Comparison of ENCODE assay signal across 9 mouse cellular contexts in genomic region chr4:149696189-149696971, GRCm38 (mm10). TPM values are rescaled to one million over a fixed set of nuclear protein-coding genes. Genes with fewer than 3 reads are reported as not detected.
A peak's percentile ranks its signal among the peaks of the same experiment; 100 is the strongest.
DNase-seq lines count a peak whose midpoint lies in the region; ATAC-seq and TF ChIP-seq lines count a peak whose summit lies in the region.
"Had no signal": no experiment of that assay in that cellular context is flagged by ENCODE, and none has a peak within 500 bp of the region (broad histone marks: within the 10 kb centered on the region; RNA-seq: fewer than 3 reads in every experiment).

No protein-coding gene starts in this region.

- no peak overlapping the region for H3K27ac ChIP-seq in heart, embryonic 14.5 days (replicated peaks in 1 of 2; ENCODE audit: control insufficient read depth in 1 of 2, insufficient read depth in 1 of 2, low read depth in 2 of 2, low read length in 2 of 2)
- no peak overlapping the region for H3K27ac ChIP-seq in kidney, embryonic 16.5 days (ENCODE audit: low read length)
- peak overlapping the region; percentile 96 for H3K27ac ChIP-seq in macrophage
- H3K27ac ChIP-seq: midbrain, embryonic 12.5 days had no signal

- 23% methylated on average over 16 of the region's 16 CpGs for WGBS in heart, embryonic 14.5 days
- WGBS in kidney, embryonic 16.5 days, result 35% methylated on average over 16 of the region's 16 CpGs
- WGBS in macrophage (ENCODE audit: missing documents), result 3% methylated on average over 16 of the region's 16 CpGs

- peaks cover 18% of the 10 kb centered on the region for H3K27me3 ChIP-seq in heart, embryonic 14.5 days (ENCODE audit: control insufficient read depth, insufficient read depth, low read length)
- no peaks in the 10 kb centered on the region for H3K27me3 ChIP-seq in kidney, embryonic 16.5 days (ENCODE audit: insufficient read depth, low read length)

- H3K4me3 ChIP-seq in heart, embryonic 14.5 days (ENCODE audit: control insufficient read depth in 1 of 2, insufficient read depth in 1 of 2, low read depth in 1 of 2, low read length in 2 of 2), result no peak overlapping the region
- H3K4me3 ChIP-seq in kidney, embryonic 16.5 days (ENCODE audit: low read length), result no peak overlapping the region
- H3K4me3 ChIP-seq in macrophage (ENCODE audit: inconsistent target), result peak overlapping the region; percentile 72
- H3K4me3 ChIP-seq: midbrain, embryonic 12.5 days had no signal

- ATAC-seq in heart, embryonic 14.5 days (ENCODE audit: insufficient number of reproducible peaks, insufficient read depth, low FRiP score, low read depth), result no peak
- ATAC-seq in kidney, embryonic 16.5 days (ENCODE audit: low FRiP score, low TSS enrichment), result peak; percentile 58

- 0 out of 2 replicates have a peak, but pooled peaks have one; percentile 6 for TF ChIP-seq CTCF in brain, embryonic 14.5 days (IDR thresholded peaks at IDR 0.05; ENCODE audit: borderline replicate concordance, extremely low read depth, insufficient read depth, insufficient read length)

- peak overlapping the region; percentile 26 for H3K4me2 ChIP-seq in heart, embryonic 14.5 days (ENCODE audit: low read length)
- H3K4me2 ChIP-seq in kidney, embryonic 16.5 days (replicated peaks; ENCODE audit: low read depth, low read length), result no peak overlapping the region
- H3K4me2 ChIP-seq: midbrain, embryonic 12.5 days had no signal

- H3K36me3 ChIP-seq in heart, embryonic 14.5 days (ENCODE audit: control insufficient read depth, insufficient read depth, low read length), result no peaks in the 10 kb centered on the region
- no peaks in the 10 kb centered on the region for H3K36me3 ChIP-seq in kidney, embryonic 16.5 days (ENCODE audit: insufficient read depth, low read length)
- H3K36me3 ChIP-seq in macrophage (ENCODE audit: inconsistent target), result peaks cover 19% of the 10 kb centered on the region; the same call in 1 of the 2 replicates
- H3K36me3 ChIP-seq: midbrain, embryonic 12.5 days had no signal

- TF ChIP-seq POLR2A in brain, embryonic 14.5 days (IDR thresholded peaks at IDR 0.05; ENCODE audit: borderline replicate concordance, extremely low read depth, insufficient read depth, insufficient read length, poor library complexity, severe bottlenecking), result no peak

- H3K79me2 ChIP-seq in macrophage (ENCODE audit: inconsistent target), result peaks cover 98% of the 10 kb centered on the region

- DNase-seq in heart, adult 8-10 months (ENCODE audit: low spot score), result no peak
- peak; percentile 15 for DNase-seq in brain, embryonic 14.5 days (ENCODE audit: low read depth)
- peak; percentile 55 for DNase-seq in yolk sac, embryonic 10.5 days (ENCODE audit: low spot score)
- no peak for DNase-seq in cerebellum, postnatal 25 days
- DNase-seq in left cerebral cortex, adult 18-20 months (ENCODE audit: low spot score in 2 of 2), result no peak

- 0 out of 2 replicates have a peak overlapping the region, but pooled peaks have one; percentile 0 for H3K9ac ChIP-seq in heart, embryonic 14.5 days (ENCODE audit: low read length)
- no peak overlapping the region for H3K9ac ChIP-seq in kidney, embryonic 16.5 days (replicated peaks; ENCODE audit: low read length)
- H3K9ac ChIP-seq: midbrain, embryonic 12.5 days had no signal

- no peaks in the 10 kb centered on the region for H3K9me3 ChIP-seq in heart, embryonic 14.5 days (ENCODE audit: control insufficient read depth, low read length)
- no peaks in the 10 kb centered on the region for H3K9me3 ChIP-seq in kidney, embryonic 16.5 days (ENCODE audit: low read length)
- H3K9me3 ChIP-seq: midbrain, embryonic 12.5 days had no signal

- peaks cover 10 to 13% of the 10 kb centered on the region in 2 experiments; a peak in 3 of 4 replicates for H3K4me1 ChIP-seq in heart, embryonic 14.5 days (ENCODE audit: control insufficient read depth in 2 of 2, insufficient read depth in 2 of 2, low read length in 2 of 2)
- H3K4me1 ChIP-seq in kidney, embryonic 16.5 days (ENCODE audit: insufficient read depth, low read length), result peaks cover 21% of the 10 kb centered on the region

RNA-seq across cellular contexts. Expression of gene Pik3cd, which starts 6.0 kb away (rescaled TPM):
- 3.1 and 4.6 TPM in 2 replicates for polyA plus RNA-seq in heart, embryonic 14.5 days (2014; fragmentation: Nextera tagmentation; extraction: Ambion mirVana)
- total RNA-seq in heart, adult 8-10 months (2022), result 1 to 10 TPM; 4.7 to 5.8 (median 5.1) TPM
- polyA plus RNA-seq in brain, embryonic 14.5 days (2012; rRNA removed), result 14.5 and 22.4 TPM in 2 replicates
- polyA plus RNA-seq in kidney, embryonic 16.5 days (2015; fragmentation: Nextera tagmentation; extraction: Ambion mirVana), result 4.5 and 4.7 TPM in 2 replicates
- total RNA-seq in macrophage (2018; cell fraction: chromatin; rRNA removed), result 100 to 1,000 TPM in 19 of 26 experiments, 10 to 100 TPM in 7; 26.8 to 293 (median 161) TPM
- 100 to 1,000 TPM in 2 of 26 experiments, 10 to 100 TPM in 24; 31.2 to 108 (median 61.4) TPM for total RNA-seq in macrophage (2018; cell fraction: cytosol; rRNA removed)
- 100 to 1,000 TPM in 18 of 26 experiments, 10 to 100 TPM in 8; 26.6 to 183 (median 124) TPM for total RNA-seq in macrophage (2018; cell fraction: nucleus; rRNA removed)
- polyA plus RNA-seq in macrophage (2018), result 29.6 to 68.1 TPM (median 37.0 TPM) in 3 replicates
- total RNA-seq in left cerebral cortex, adult 18-20 months (2021), result 10 to 100 TPM; 23.8 to 24.9 TPM

RNA-seq across cellular contexts. Expression of gene Tmem201, which starts 41.5 kb away (rescaled TPM):
- 36.8 and 38.4 TPM in 2 replicates for polyA plus RNA-seq in heart, embryonic 14.5 days (2014; fragmentation: Nextera tagmentation; extraction: Ambion mirVana)
- 10 to 100 TPM; 92.2 to 93.9 (median 93.1) TPM for total RNA-seq in heart, adult 8-10 months (2022)
- 67.6 and 74.0 TPM in 2 replicates for polyA plus RNA-seq in brain, embryonic 14.5 days (2012; rRNA removed)
- polyA plus RNA-seq in kidney, embryonic 16.5 days (2015; fragmentation: Nextera tagmentation; extraction: Ambion mirVana), result 39.2 and 41.8 TPM in 2 replicates
- total RNA-seq in macrophage (2018; cell fraction: chromatin; rRNA removed), result 10 to 100 TPM in 3 of 26 experiments, 1 to 10 TPM in 21, under 1 TPM in 2; 0.71 to 13.4 (median 4.4) TPM
- 1 to 10 TPM; 1.8 to 5.4 (median 3.4) TPM for total RNA-seq in macrophage (2018; cell fraction: cytosol; rRNA removed)
- total RNA-seq in macrophage (2018; cell fraction: nucleus; rRNA removed), result 10 to 100 TPM in 2 of 26 experiments, 1 to 10 TPM in 23, under 1 TPM in 1; 0.65 to 23.3 (median 2.8) TPM
- 2.6 to 9.5 TPM (median 3.0 TPM) in 3 replicates for polyA plus RNA-seq in macrophage (2018)
- total RNA-seq in left cerebral cortex, adult 18-20 months (2021), result 10 to 100 TPM; 61.0 to 64.6 TPM

Comparison
In these comparisons a context has a peak if more than half of its experiments do, and no peak if none do; other contexts are left out.
1. DNase-seq: peak in brain, embryonic 14.5 days (single experiment) and yolk sac, embryonic 10.5 days (single experiment); none in heart, adult 8-10 months (single experiment), cerebellum, postnatal 25 days (0 of 2) and left cerebral cortex, adult 18-20 months (0 of 2).